Mouse (Mus musculus) adrenal gland, adult 18-20 months (tissue): ENCODE results near the gene Man1c1. TPM values are rescaled to one million over a fixed set of nuclear protein-coding genes. Genes with fewer than 3 reads are reported as not detected.

Experiments
- DNase-seq, 2 experiments: peaks; one replicate each; pipeline ENCODE4 v3.0.0; 2021 to 2022; ENCODE audit warnings: low spot score in 2 of 2
- total RNA-seq, 2 experiments: library from RNA; stranded (reverse); gene quantifications; 1 replicate in 1 of 2; 2 replicates in 1 of 2; pipeline ENCODE4 v1.2.3; 2021

Gene Man1c1
- total RNA-seq, 2 experiments from 2014 or later: 14.9 to 20.8 TPM

DNA sequence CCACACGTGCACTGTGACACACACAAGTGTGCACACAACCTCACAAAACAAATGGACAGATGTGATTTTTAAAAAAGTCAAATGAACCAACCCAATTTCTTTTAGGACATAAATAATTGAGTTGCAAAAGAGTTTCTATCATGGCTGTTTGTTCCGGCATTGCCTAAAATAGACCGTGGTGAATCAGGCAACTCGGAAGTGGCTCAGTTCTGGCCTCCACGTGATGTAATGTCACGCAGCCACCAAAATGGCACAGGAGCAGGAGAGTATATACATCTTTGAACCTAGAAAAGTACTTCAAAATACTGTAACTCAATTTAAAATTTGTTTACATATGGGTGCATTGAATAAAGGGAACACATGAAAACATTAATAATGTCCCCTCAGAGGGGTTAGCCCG lies 118.0 kb downstream of the Man1c1 start:
- DNase-seq: no peak

DNA sequence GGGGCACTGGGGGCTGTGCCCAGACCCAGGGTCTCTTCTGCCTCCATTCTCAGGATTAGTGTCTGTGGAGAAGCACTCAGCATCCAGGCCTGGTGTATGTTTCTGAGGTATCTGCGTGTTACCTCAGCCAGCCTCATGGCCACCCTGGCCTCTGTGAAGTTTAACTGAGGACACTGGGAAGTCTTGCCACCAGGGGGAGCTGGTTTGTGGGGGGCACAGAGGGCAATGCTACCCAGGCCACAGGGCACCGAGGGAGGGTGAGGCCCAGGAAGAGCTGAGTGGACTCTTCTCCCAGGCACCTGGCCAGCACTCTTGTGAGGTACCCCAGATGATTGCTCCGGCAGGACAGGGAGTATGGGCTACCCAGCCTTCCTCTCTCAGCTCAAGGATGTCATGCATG lies 120.6 kb downstream of the Man1c1 start:
- peak; percentile 39 to 59 for DNase-seq

DNA sequence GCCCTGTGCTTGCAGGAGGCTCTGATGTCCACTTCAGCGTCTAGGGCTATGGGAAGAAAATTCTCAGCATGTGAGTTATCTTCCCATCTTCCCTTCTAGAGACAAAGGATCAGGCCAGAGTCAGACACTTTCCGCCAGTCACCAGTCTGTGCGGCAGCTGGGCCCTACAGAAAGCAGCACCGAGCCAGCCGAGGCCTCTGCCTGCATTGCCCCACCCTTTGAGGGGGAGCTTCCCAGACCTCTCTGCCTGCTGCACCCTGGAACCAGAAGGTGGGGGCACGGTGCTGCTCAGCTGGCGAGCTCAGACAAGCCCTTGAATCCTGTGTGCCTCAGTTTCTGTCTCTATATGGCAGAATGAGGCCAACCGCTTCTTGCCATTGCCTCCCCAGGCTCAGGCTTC lies 122.7 kb downstream of the Man1c1 start:
- no peak for DNase-seq

DNA sequence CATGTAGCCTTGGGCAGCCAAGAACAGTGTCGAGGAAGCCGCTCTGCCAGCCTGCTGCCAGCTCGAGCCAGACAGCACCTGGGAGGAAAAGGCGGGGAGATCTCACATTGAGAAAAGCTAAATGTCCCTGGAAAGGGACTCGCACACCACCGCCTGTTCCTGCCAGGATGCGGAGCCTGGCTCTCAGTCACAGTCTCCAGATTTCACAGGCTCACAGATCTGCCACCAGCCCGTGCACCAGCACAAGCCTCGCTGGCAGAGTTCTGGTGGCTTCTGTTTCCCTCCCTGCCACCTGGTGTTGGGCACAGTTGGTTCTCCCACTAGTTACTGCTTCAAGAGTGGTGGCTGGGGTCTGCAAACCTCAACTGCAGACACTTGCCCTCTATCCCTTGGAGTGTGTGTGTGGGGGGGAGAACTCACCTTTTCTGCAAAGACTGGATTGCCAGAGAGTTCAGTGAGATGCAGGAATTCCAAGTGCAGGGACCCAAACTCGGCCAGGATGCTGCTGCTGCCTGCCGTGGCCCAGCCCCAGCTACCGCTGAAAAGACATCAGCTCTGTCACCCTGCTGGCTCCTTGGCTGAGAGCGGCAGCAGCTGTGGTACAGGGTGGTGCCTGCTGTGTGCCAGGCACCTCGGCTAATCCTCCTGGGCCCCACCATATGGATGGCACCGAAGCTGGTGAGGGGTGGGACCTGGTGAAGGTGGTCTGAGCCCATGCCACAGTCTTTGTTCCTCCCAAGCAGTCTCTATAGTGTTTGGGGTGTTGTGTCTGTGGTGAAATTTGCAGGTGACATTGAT lies 123.5 kb downstream of the Man1c1 start:
- DNase-seq: no peak

DNA sequence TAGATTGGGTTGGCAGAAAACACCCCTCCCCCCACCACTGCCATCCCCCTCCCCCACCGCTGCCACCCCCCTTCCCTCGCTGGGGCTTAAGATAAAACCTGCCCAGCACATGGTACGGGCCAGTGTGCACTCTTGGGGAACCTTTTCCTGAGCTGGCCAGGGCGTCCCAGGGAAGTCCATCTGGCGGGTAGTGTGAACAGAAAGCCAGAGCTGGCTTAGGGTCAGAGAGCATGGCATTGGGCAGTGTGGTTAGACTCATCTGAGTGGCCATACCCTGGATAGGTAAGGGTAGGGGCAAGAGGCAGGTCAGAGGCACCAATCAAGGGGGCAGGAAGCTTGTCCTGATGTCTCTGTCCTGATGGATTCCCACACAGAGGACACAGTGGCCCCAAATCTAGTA lies 124.5 kb downstream of the Man1c1 start:
- DNase-seq: no peak

DNA sequence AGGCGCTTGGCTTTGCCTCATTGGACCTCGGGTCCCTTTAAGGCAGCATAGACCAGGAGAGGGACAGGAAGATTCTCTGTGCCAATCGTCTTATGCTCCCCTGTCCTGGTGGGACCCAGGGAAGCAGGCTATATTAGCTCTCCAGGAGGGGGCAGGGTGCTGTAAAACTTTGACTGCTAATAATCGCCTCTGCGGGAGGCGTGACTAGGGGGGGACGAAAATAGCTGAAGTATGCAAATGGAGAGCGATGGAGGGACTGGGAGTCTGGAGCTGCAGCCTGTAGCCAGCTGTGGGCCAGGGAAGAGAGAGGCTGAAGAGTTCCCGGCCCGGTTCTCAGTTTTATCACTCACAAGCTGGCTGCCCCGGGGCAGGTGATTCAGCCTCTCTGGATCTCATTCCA lies 124.9 kb downstream of the Man1c1 start:
- DNase-seq: no peak

DNA sequence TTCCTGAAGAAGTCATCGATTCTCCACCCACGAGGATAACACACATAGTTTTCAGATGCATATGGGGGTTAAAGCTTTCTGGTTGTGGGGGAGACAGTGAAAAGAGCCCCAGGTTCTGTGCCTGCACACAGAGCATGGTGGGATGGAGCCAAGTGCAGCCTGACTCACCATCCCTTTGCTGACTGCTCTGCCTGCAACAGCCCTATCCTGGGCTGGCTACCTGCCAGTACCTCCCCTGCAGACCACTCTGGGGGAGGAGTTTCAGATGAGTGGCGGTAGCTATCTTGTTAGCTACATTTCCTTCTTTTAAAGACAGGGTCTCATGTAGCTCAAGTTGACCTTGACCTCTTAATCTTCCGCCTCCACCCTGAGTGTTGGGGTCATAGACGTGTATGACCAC lies 125.7 kb downstream of the Man1c1 start:
- DNase-seq: no peak

DNA sequence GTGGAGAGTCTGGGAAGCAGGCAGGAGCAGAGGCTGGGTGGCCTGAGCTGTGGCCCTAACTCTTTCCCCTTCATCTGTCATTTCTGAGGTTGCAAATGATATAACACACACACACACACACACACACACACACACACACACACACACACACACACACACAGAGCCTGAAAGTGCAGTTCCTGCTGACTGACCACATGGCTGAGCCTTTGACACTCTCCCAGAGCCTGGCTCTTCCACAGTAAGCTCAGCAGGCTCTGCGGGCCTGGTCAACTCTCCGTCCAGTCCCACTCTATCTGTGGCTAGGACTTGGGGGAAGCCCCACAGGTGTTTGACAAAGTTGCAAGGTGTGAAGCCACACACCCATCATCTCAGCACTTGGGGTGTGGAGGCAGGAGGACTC lies 126.8 kb downstream of the Man1c1 start:
- no peak for DNase-seq

DNA sequence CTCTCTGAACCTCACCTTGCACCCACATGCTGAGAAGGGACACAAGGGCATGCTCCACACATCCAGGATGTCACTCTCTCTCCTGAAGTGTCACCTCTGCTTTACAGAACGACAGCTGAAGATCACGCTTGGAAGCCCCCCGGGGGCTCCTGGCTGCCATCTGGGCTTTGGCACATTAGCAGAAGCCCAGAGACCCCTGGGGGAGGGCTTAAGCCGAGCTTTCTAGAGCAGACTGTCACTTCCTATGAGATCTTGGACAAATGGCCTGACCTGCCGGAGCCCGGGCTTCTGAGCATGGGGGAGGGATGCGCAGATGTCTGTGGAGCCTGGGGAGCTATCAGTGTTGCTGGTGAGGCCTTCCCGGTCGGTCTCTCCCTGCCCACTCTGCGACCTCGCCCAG lies 128.6 kb downstream of the Man1c1 start:
- DNase-seq: no peak

DNA sequence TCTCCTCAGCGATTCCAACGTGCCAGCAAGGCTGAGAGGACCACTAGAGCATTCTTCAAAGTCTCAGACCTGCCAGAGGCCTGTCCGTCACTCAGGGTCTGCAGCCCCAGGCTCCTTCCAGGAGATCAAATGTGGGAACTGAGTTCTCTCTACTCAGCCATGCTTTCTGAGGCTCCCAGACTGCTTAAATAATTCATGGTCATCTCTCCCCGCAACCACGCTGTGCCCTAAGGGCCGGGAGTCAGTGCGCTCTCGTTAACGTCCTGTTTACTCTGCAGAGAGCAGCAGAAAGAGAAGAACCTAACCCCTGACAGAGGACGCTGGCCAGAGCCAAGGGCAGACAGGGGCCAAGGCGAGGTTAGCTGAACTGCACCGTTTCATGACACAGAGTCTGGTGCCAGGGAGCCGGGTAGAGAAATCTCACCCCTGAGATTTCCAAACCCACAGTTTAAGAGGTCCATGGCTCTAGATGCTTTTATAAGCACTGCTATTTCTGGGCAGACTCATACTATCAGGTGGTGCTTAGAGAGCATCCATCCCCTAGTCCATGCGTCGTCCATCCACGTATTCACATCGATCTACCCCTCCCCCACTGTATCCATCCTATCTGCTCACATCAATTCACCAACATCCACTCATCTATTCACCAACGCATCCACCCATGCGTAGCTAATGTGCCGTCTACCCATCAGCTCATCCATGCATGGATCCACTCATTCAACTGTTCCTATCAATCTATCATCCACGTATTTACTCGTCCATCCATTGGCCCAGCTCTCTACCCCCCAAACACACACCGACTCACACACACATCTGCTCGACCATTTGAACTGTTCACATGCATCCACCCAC lies 131.4 kb downstream of the Man1c1 start:
- DNase-seq: no peak

DNA sequence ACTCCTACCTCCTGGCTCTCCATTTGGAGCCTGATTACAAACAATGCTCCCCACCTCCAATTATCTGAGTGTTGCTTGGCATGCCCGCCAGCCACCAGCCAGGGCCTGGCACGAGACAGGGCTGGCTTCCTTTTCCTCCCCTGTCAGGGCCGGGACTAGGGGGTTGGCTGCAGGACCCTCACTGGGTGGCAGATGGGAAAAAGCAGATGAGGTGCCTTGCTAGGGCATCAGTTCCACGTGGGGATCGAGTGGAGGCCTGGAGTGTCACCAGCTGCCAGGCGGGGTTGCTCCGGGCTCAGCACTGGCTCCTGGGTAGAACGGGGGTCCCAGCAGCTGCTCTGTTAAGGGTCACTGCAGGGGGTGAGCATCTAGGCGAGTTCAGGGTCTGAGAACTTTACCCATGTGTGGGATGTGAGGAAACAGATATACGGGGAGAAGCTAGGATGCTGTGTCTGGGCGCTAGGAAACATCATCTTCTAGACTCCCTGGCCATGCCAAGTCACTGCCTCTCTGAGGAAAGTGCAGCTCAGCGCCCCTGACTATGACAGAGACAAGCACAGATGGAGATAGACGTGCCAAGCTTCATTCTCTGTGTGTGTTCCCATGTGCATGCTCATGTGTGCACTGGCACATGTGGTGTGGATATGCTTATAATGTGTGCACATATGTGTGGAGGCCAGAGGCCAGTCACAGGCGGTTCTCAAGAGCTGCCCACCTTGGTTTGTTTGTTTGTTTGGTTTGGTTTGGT lies 133.2 kb downstream of the Man1c1 start:
- no peak for DNase-seq

DNA sequence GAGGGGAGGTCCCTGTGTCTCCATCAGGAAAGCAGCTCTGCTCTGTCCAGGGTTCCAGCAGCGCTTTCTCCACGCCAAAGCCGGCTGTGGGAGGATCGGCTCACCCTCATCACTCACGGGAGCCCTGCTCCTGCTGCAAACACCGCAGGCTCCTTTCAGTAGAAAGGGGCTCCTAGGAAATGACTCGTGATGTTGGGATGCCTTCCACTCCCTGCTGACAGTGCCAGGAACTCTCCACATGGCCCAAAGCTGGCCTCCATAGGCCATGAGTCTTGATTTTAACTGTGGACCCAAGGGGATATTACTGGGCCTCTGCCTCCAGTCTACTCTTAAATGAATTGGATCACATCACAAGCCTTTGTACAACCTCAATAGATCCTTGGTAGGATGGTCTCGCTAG lies 134.3 kb downstream of the Man1c1 start:
- no peak for DNase-seq

DNA sequence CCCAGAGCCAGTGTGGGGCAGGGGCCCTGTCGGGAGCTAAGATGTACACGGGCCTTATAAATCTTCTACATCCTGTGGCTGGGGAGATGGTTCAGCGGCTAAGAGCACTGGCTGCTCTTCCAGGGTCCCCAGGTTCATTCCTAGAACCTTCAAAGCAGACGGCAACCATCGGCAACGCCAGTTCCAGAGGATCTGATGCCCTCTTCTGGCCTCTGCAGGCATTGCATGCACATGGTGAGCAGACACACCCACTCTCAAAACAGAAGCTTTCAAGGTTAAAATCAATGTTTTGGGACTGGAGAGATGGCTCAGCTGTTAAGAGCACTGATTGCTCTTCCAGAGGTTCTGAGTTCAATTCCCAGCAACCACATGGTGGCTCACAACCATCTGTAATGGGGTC lies 134.9 kb downstream of the Man1c1 start:
- no peak for DNase-seq

DNA sequence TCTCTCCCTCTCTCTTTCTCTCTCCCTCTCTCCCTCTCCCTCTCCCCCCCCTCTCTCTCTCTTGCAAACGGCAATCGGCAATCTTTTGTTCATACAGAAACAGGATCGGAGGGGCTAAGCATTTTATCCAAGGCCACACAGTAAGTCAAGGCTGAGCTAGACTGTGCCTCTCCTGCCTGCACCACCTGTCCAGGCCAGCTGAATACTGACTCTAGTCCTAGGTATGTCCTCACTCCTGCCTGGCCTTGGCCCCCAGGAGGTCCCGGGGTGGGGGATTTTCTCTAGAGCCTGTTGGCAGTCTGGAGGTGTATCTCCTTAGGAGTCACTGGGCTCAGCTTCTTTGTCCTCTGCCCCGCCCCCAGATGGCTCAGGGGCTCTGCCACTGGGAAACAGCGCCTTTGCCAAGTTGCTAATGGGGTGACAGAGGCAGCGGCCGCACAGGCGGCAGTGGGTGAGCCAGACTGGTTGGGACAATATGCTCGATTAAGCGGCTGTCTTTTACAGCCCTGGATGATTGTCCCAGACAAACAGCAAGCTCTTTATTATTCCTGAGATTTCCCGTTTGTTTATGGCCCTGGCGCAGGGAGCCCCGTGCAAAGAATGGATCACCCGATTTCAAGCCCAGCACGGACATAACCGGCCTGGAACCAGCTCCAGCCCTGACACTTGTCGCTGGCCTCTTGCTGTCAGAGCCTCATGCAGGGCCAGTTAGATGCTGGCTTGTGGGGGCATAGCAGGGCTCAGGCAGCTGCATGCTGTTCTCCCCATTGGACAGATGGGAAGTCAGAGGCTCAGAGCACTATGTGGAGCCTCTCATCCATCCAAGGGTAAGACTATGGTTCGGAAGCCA lies 136.5 kb downstream of the Man1c1 start:
- no peak for DNase-seq

DNA sequence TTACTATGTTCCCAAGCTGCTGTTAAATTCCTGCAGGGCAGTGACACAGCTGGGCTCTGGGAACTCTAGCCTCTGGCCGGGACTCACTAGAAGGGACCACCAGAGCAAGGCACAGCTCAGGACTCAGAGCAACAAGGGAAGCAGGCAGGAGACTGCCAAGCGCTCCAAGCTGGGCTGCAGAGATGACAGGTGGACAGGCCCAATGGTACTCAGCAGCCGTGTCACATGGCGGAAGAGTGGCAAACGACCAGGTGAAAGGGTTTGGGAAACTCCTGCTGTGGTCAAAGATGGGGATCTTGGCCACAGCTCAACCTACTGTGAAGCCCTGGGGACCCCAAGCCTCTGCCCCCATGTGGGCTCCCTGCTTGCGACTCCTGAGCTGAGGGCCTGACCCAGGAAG lies 140.0 kb downstream of the Man1c1 start:
- no peak for DNase-seq

DNA sequence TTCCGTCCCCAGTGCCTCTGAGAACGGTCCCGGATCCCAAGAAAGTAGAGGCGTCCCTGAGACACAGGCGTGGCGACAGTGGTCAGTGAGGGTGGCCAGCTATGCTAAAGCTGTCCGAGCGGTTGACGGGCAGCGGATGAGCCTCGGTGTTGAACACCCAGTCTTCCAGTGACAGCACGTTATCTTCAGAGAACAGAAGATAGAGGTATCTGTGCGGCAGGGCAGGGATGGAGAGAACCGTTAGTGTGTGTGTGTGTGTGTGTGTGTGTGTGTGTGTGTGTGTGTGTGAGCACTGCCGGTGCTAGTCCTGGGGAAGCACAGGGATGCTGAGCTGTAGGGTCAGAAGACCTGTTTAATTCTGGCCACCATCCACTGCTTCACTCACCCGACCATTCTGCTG lies 140.5 kb downstream of the Man1c1 start:
- no peak for DNase-seq

DNA sequence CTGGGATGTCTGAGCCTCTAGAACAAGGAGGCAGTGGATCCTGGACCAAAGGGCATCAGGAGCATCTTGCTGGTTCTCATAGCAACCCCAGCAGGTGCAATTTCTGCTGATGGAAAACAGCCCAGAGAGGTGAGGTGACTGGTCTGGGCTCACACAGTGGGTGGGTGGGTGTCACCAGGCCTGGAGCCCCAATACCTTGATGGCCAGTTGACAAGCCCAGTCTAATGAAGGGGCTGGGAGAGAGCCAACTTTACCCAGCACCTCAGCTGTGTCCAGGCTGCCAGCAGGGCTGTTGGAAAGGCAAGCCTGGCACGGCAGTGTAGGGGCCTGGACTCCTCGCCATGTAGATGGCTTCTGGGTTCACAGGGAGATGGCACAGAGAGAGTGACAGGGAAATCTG lies 142.1 kb downstream of the Man1c1 start:
- no peak for DNase-seq

DNA sequence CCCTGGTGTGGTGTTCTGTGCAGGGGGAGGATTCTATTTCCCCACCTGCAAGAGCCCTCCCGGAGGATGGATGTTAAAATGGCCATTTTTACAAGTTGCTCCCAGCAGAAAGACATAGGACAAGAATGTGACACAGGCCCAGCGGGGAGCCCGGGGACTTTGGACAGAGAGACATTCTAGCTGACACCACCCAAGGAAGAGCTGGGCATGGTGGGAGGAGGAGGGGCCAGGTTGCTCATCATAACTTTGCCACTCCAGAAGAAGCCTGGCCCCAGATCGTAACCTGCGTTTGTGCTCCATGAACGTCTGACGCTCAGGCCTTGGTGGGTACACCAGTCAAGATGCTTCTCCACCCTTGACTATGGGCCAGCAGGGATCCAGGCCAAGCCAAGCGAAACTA lies 143.4 kb downstream of the Man1c1 start:
- DNase-seq: no peak

DNA sequence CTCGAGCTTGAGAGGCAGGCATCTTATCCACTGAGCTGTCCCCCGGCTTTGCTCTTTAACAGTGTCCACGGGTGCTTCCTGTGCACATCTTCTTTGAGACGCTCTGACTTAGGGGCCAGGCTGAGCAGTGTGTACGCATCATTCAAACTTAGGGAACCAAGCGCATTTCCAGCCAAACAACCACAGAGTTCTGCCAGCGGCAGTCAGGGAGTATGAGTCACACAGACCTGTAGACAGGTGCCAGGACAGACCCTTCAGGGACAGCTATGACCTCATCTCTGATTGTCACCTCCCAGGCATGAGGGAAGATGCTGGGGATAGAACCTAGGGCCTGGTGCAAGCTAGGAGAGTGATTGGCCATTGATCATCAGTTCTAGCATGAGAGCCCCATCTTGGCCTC lies 144.9 kb downstream of the Man1c1 start:
- DNase-seq: no peak

DNA sequence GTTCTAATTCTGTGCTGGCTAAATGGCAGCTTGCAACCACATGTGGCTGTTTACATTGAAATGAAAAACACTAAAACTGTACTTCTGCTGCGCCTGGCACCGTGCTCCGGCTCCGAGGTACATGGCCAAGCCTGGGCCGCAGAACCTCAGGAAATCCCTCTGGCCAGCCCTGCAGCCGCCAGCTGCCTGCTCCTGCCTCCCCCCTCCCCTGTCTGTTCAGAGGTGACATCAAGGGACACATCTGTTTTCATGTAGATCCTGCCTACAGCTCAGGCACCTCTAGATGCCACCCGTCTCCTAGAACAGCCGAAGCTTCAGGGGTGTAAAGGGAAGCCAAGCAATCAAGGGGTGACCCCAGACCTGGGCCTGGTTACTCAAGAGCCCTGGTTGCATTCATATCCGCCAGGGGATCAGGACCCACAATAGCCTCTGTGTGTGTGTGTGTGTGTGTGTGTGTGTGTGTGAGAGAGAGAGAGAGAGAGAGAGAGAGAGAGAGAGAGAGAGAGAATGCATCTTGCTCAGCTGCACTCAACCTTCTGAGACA lies 145.4 kb downstream of the Man1c1 start:
- no peak for DNase-seq
